Mouse (Mus musculus): ENCODE results near the gene C530025M09Rik. TPM values are rescaled to one million over a fixed set of nuclear protein-coding genes. Genes with fewer than 3 reads are reported as not detected.

The C530025M09Rik gene
- not detected in 4 replicates for total RNA-seq (2023)

DNA sequence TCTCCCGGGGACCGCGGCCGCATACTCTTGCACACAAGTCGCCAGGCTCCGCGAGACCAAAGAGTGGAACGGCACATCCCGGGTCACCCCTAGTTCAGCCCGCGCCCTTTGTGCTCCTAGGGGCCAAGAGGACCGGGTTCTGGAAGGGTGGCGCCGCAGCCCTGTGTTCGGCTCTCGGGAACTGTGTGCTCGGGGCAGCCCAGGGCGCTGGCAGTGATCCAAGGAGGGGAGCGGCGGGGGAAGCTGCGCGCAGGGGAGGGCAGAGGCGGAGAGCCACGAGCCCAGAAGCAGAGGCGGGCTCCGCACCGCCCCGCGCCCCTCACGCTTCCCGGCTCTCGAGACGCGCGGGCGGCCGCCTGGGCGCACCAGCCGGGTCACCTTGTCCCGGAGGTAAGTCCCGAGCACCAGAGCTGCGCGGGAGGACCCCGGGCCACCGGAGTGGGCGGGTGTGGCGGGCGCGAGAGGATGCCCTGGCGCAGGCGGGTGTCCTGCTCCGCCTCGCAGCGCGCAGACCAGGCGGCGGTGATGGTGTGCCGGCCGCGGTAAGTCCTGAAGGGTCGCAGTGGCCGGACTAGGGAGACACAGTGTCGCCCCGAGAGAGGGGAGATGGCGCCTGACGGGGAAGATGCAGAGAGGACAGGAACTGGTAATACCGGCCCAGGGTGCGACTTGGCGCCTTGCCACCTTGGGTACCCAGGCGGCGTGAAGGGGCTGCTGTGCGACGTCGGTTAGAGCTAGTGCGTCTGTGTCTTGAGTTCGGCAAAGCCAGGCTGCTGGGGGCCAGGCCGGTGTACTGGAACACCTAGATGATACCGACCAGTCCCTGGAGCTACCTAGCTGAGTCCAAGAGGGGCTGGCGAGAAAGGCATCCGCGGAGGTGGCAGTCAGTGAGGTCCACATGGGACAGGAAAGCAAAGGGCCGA is at the start of gene C530025M09Rik:
C530025M09Rik (minus strand) TSS at position 678 of the 923 bp plus-strand sequence.

DNA sequence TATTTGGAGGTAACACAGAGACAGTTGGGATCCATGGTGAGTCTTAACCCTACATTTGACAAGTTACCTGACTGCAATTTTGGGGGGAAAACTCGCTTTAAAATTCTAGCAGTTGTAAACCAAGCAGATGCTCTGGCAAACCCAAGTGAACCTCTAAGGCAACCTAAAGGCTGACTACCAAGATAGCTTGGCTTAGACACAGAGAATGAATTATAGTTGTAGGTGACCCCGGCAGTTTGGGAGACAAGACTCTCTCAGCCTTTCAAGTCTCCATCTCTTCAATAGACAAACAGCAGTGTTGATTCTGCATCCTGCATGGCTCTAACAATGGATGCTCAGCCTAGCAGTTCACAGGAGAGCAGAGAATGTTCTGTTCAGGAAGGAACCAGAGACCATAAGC is 2.1 kb downstream of the C530025M09Rik start, which contains the start of gene Syndig1:
Syndig1 (plus strand) TSS at position 301 of the 400 bp plus-strand sequence.

Other genes starting within 250 kb of the C530025M09Rik start
- not detected in 4 replicates for gene Syndig1, start 2.0 kb downstream of the C530025M09Rik start, total RNA-seq (2023)